Mouse (Mus musculus) G1E (cell line): ENCODE measurements around the gene Myadm.

Experiments used
- CTCF ChIP-seq: IDR thresholded peaks from 2 replicates; pipeline ENCODE4 v1.5.1; 2012; ENCODE audit warnings: low read depth, low read length, inconsistent platforms, mixed read lengths
- GATA1 ChIP-seq: IDR thresholded peaks from 2 replicates; pipeline ENCODE4 v1.6.1; 2012; ENCODE audit warnings: borderline replicate concordance, low read length, inconsistent platforms, mixed read lengths
- GATA2 ChIP-seq: IDR thresholded peaks from 2 replicates; pipeline ENCODE4 v1.6.1; 2012; ENCODE audit warnings: low read depth, low read length, inconsistent platforms, borderline replicate concordance
- POLR2AphosphoS5 ChIP-seq: IDR thresholded peaks from 2 replicates; pipeline ENCODE4 v1.6.1; 2012; ENCODE audit warnings: low read depth, low read length, inconsistent platforms; ENCODE audit not compliant: insufficient replicate concordance
- TAL1 ChIP-seq: conservative IDR thresholded peaks from 2 replicates; pipeline ENCODE4 v1.6.1; 2012; ENCODE audit warnings: low read depth, low read length, inconsistent platforms, mixed read lengths

DNA sequence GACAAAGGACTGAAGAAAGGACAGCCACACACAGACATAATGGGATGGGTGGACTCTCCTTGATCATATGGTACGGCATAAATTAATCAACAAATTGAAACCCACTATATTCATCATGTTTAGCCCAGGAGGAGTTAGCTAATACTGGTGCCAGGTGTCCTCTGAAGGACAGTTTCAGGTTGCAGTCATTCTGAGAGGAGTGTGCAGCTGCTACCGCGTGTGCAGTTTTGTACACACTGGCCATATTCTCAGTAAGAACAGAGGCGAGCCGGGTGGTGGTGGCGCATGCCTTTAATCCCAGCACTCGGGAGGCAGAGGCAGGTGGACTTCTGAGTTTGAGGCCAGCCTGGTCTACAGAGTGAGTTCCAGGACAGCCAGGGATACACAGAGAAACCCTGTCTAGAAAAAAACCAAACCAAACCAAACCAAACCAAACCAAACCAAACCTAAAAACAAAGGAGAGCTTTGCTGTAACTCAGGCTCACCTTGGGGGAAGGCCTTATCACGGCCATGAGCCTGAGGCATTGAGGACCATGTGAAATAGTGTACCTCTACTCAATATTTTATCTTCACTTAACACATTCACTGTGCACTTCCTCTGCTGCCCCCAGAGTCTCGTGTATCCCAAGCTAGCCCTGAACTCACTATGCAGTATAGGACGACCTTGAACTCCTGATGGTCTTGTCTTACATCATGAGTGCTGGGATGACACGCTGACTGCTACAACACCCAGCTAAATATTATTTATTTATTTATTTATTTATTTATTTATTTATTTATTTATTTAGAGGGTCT, 5.6 kb upstream of the Myadm start:
- no peak for TF ChIP-seq CTCF
- TF ChIP-seq POLR2AphosphoS5, result no peak
- no peak for TF ChIP-seq GATA1
- no peak for TF ChIP-seq TAL1
- no peak for TF ChIP-seq GATA2
